Comparison of ENCODE assay signal across 19 mouse cellular contexts in genomic region chr1:172697844-172698243, GRCm38 (mm10). TPM values are rescaled to one million over a fixed set of nuclear protein-coding genes. Genes with fewer than 3 reads are reported as not detected.
"Had no signal": no experiment of that assay in that cellular context is flagged by ENCODE, and none has a peak within 500 bp of the region (broad histone marks: within the 10 kb centered on the region; RNA-seq: fewer than 3 reads in every experiment).

TSS of gene Crp (plus strand) at chr1:172698055.

- DNase-seq: kidney, adult 11 months; kidney, adult 9 months; kidney, postnatal 36 days; lung, adult 18-20 months; retina, postnatal 1 day; thymus, adult 2 months; thymus, postnatal 25 days had no signal

- H3K36me3 ChIP-seq: limb, embryonic 12.5 days; midbrain, embryonic 13.5 days; neural tube, embryonic 12.5 days; stomach, embryonic 15.5 days had no signal

- H3K9me3 ChIP-seq: limb, embryonic 12.5 days; neural tube, embryonic 12.5 days; stomach, embryonic 15.5 days had no signal

- H3K4me2 ChIP-seq: limb, embryonic 12.5 days; midbrain, embryonic 13.5 days; neural tube, embryonic 12.5 days; stomach, embryonic 15.5 days had no signal

- H3K27ac ChIP-seq: hindbrain, postnatal 0 days; kidney, postnatal 0 days; limb, embryonic 12.5 days; midbrain, embryonic 13.5 days; neural tube, embryonic 12.5 days; stomach, embryonic 15.5 days had no signal

- ATAC-seq: hindbrain, postnatal 0 days; midbrain, embryonic 13.5 days had no signal

- H3K4me3 ChIP-seq: limb, embryonic 12.5 days; midbrain, embryonic 13.5 days; neural tube, embryonic 12.5 days; stomach, embryonic 15.5 days had no signal

- H3K4me1 ChIP-seq: limb, embryonic 12.5 days; midbrain, embryonic 13.5 days; neural tube, embryonic 12.5 days; stomach, embryonic 15.5 days had no signal

- H3K9ac ChIP-seq: limb, embryonic 12.5 days; midbrain, embryonic 13.5 days; neural tube, embryonic 12.5 days; stomach, embryonic 15.5 days had no signal

- H3K27me3 ChIP-seq: limb, embryonic 12.5 days; midbrain, embryonic 13.5 days; neural tube, embryonic 12.5 days; stomach, embryonic 15.5 days had no signal

RNA-seq across cellular contexts. Expression of gene Crp, which starts in this region (rescaled TPM):
- total RNA-seq: hindbrain, postnatal 0 days; layer of hippocampus, adult 18-20 months; layer of hippocampus, postnatal 10 days; left cerebral cortex, postnatal 36 days; megakaryocyte-erythroid progenitor cell, adult 5-6 weeks; neutrophil, adult 5-6 weeks had no signal
- polyA plus RNA-seq: kidney, postnatal 0 days; limb, embryonic 12.5 days; midbrain, embryonic 13.5 days; urinary bladder, adult 2 months had no signal
